Mouse (Mus musculus): ENCODE results near the gene Fthl17b. TPM values are rescaled to one million over a fixed set of nuclear protein-coding genes. Genes with fewer than 3 reads are reported as not detected.

Fthl17b gene
- polyA plus RNA-seq, 1 experiment from 2014 or later, result not detected

Other genes starting within 250 kb of the Fthl17b start
- not detected in 2 replicates for gene Ssx9, start 214.5 kb downstream of the Fthl17b start, polyA plus RNA-seq (2015; fragmentation: Nextera tagmentation; extraction: Ambion mirVana)
- gene Ssxb5, start 159.3 kb downstream of the Fthl17b start, polyA plus RNA-seq (2015; fragmentation: Nextera tagmentation; extraction: Ambion mirVana), result not detected in 2 replicates
- not detected in 2 replicates for gene Gm6592, start 119.0 kb downstream of the Fthl17b start, polyA plus RNA-seq (2015; fragmentation: Nextera tagmentation; extraction: Ambion mirVana)
- gene Gm5751, start 88.7 kb downstream of the Fthl17b start, polyA plus RNA-seq (2015; fragmentation: Nextera tagmentation; extraction: Ambion mirVana), result not detected in 2 replicates
- gene B630019K06Rik, start 70.6 kb downstream of the Fthl17b start, polyA plus RNA-seq (2015; fragmentation: Nextera tagmentation; extraction: Ambion mirVana), result 3.6 and 4.3 TPM in 2 replicates
- gene Fthl17c, start 13.6 kb upstream of the Fthl17b start, polyA plus RNA-seq (2015; fragmentation: Nextera tagmentation; extraction: Ambion mirVana), result not detected in 2 replicates
- gene Fthl17d, start 23.8 kb upstream of the Fthl17b start, polyA plus RNA-seq (2015; fragmentation: Nextera tagmentation; extraction: Ambion mirVana), result not detected in 2 replicates
- not detected in 2 replicates for gene Fthl17e, start 70.5 kb upstream of the Fthl17b start, polyA plus RNA-seq (2015; fragmentation: Nextera tagmentation; extraction: Ambion mirVana)
- not detected in 2 replicates for gene Fthl17f, start 100.0 kb upstream of the Fthl17b start, polyA plus RNA-seq (2015; fragmentation: Nextera tagmentation; extraction: Ambion mirVana)
- not detected in 2 replicates for gene 4930402K13Rik, start 141.6 kb upstream of the Fthl17b start, polyA plus RNA-seq (2015; fragmentation: Nextera tagmentation; extraction: Ambion mirVana)
- gene Lancl3, start 236.9 kb upstream of the Fthl17b start, polyA plus RNA-seq (2015; fragmentation: Nextera tagmentation; extraction: Ambion mirVana), result 0.88 and 0.96 TPM in 2 replicates